Mouse (Mus musculus): ENCODE measurements around the gene Tirap.
"Not testable (repeated sequence)": the region's sequence is repeated elsewhere in the genome, so short reads cannot be mapped to it uniquely, and the experiment has no call there.

Tirap gene

DNA sequence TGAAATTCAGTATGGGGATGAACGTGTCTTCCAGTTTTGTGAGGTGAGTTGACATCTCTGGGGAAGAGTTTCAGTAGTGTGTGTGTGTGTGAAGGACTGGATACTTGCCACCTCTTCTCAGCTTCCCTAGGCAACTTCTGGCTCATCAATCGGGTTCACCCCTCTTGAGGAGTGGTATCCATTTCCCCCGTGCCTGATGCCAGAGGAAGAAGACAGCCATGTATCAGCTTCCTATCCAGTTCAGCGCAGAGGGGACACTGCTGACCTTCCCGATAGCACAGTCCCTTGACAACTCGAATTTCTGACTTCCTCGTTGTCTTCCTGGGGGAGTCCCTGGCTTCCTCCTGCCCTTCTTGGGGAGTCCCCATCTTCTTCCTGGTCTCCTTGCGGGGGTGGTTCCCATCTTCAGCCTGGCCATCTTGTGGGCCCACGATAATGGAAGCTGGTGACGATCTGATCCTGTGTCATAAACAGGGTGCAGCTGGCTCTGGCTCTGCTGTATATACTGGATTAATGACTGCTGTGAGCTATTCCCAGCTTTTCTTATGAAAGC lies 12.7 kb downstream of the Tirap start:
- DNase-seq, result peak; percentile 31

DNA sequence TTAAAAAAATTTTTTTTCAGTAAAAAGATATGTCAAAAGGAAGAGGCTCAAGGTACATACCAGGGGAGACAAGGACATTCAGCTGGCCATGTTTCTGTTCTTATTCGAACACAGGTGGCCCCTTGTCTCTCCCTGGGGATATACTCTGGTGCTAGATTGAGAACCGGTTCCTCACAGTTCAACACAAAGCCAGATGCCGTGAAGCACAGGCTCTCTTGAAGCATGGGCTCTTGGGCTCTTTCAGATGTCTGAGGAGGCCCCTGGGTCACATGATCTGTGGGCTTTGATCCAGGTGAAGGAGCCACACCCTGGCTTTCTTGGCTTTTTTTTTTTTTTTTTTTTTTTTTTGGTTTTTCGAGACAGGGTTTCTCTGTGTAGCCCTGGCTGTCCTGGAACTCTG lies 13.7 kb downstream of the Tirap start:
- DNase-seq, result no peak

DNA sequence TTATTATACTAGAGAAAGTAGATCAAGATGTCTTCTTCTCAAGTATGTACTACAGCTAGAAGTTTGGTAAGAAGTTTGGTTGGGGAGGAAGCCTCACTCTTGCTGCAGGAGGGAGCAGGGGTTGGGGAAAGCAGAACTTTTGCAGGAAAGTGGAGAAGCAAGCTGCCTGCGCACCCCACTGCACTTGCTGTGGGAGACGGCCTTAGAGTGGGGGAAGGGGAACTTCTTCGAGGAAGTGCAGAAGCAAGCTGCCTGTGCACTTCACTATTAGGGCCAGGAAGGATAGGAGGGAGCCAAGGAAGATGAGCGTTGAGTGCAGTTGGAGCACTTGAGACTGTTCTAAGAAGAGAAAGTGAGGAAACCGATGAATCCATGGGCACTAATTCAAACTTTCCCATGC lies 16.7 kb downstream of the Tirap start:
- no peak for DNase-seq

DNA sequence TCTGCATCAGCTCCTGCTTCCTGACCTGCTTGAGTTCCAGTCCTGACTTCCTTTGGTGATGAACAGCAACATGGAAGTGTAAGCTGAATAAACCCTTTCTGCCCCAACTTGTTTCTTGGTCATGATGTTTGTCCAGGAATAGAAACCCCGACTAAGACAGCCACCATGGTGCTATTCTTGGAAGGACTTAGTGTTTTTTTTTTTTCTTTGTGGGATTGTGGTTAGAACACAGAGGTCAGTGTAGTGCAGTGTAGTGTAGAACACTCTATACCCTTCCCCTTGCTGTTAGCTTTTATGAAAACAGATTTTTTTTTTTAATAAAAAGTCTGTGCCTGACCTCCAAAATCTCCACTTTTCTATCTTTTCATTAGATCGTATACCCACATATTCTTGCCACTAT lies 17.3 kb downstream of the Tirap start:
- no peak for DNase-seq

DNA sequence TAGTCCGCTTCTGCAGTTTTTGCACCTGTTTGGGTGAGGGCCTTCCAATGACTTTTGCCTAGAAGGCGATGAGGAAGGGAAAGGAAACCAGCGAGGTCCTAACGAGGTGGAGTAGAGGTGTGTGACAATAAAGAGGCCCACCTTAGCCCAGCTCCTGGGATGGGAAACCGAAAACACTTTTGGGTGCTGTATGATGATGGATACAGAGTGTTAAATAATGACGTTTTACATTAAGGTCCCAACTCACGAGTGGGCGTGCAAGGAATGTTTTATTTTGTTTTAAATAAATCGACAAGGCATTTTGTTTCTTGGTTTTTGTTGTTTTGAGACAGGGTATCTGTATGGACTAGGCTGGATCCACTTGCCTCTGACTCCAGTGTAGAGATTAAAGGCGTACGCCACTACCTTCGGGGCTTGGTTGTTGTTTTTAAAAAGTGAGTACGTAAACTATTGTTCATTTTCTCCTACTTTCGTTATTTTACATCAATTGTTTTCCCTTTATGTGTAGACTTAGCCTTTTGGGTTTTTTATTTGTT lies 23.9 kb downstream of the Tirap start:
- DNase-seq, result no peak

DNA sequence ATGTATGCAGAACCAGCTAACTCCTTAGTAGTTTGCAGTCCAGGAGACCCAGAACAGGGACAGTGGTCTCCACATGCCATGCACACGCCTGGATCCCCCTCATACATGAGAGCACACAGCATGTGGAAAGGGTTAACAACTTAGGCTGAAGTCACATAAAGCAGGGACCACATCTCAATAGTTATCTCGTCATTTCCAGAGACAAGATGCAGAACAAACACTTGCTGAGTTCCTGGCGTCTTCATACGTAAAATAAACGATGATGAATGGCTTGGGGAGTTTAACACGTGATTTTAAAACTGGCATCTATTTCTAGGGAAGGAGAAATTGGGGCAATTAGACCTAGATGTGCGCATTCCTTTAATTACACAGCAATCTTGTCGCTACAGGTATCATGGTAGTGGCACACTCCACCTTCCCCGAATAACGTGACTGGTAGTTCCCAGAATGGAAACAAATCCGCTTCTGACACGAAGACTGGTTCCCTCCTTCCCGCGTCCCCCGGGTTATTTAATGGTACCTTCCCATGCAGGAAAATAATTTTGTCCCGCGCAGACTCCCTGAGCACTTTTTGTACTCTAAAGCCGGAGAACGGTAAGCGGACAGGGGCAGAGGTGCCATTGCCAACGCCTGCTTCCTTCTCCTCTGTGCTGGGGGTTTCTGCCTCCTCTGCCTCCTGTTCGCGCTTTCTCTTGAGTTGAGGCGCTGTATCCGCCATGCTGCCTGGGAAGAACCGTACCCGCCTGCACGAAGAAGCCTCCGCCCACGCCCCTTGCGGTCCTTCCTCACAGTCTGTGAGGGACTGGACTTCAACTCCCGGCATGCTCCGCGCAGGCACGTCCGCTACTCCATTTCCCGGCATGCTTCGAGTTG lies 24.6 kb downstream of the Tirap start, which contains the start of gene Dcps:
TSS of gene Dcps (minus strand) at position 811 of the 873 bp plus-strand sequence.
- peak; percentile 97 for DNase-seq

DNA sequence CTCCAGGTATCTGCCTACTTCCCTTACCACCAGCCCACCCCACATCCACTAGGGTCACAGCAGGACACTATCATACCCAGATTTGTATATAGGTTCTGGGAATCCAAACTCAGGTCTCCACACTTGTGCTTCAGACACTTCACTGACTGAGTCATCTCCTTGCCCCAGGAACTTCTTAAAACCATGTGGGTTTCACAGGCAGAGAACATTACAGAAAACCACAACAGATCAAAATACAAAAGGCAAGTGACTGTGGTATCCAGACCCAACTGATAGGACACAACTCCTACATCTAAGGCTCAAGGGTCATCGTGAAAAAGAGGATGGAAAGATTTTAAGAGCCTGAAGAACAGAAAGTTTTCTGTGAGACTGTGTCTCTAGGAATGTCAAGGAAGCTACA lies 26.8 kb downstream of the Tirap start:
- no peak for DNase-seq

DNA sequence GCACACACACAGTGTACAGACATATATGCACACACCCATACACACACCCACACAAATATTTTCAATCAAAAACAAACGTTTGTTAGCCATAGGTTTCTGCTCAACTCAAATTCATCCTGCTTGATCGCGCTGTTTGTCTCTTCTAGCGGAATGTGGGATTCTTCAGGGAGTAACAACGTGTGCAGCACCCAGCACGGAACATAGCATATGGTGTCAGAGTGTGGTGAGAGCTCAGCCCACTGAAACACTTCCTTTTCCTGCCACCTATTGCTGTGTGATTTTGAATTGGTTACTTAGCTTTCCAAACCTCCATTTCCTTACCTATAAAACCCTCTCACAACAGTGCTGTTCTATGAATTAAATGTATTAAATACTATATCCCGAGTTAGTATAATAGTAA lies 30.0 kb downstream of the Tirap start:
- DNase-seq, result no peak

DNA sequence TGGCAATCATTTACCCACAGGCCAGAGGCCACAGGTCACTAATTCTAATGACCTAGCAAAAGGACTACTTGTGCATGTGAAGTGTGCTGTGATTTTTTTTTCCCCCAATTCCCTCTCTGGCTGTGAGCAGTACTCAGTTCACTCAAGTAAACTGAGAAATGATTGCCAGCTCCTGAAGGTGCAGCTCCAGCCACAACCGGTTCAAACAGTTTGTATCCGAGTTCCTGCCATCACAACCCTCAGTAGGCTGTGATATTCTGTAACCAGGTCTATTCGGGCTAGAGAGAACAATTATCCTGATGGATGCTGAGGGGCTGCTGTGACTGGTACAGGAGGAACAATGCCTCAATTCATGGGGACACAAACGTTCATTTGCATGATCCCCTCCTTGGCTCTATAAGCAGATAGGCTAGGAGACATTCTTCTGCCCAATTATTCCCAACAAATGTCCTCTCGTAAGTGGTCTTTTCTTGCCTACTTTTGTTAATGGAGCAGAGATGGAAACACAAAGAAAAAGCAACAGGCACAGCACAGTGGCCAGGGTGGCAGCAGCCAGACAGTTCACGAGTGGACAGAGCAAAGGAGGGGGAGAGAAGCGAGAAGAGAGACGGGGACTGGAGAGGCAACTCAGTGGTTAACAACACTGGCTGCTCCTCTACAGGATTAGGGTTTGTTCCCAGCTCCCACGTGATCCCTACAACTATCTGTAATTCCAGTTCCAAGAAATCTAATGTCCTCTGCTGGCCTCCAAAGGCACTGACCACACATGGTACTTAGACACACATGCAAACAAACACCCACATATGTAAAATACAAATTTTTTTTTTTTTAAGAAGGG lies 33.1 kb downstream of the Tirap start:
- DNase-seq, result no peak

DNA sequence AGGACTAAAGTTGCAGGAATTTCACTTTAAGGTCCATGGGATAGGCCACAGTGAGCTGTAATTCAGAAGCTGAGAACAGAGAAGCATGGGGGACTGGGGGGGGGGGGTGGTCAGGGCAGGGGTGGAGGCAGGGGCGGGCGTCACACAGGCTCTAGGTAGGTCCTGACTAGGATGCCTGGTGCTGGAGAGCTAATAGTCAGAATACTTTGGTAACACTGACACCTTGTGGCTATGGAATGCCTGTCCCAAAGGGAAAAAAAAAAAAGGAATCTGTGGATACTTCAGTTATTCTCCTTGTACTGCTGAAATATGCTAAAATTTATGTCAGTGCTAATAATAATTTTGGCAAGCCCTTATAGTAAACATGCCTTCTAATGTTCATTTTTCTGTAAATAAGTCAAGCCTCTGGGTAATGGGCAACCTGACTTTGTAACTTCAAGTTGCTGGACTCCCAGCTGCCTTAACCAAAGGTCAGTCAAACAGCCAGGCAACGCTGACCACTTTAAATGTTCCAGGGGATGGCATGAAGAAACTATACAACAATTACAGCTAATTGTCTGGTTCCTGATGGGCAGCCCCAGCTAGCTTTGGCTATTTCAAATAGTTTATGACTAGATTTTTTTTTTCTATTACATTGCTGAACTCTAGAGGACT lies 33.8 kb downstream of the Tirap start:
- peak; percentile 65 for DNase-seq

DNA sequence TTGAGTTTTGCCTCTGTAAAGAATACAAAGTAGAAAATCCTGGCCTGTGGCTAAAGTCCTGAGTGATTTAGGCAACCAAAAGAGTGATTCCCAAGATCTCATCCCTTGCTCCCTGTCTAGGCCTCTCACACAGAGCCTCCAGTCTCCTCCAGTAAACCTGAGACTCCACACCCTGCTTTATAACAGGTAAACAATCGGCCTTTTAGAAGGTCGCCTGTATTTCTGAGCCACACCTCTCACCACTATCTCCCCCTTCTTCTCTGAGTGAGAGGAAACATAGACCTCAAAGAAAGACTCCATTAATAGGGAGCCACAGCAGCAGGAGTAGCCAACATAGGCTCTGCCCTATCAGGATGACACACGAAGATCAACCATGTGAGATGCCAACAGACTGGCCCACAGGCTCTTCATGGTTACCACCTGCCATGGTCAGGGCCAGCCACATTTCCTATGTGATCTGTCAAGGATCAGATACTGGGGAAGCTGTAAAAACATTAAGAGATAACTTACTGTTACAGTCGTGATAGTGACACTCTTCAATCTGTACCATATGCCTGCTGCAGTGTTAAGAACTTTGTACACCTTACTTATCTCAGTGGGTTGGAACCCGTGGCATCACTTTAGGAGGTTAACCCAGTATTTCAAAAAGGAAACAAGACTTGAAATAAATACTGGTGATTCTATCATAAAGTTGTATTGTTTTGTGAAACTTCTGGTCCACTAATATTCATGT lies 35.8 kb downstream of the Tirap start:
- no peak for DNase-seq

DNA sequence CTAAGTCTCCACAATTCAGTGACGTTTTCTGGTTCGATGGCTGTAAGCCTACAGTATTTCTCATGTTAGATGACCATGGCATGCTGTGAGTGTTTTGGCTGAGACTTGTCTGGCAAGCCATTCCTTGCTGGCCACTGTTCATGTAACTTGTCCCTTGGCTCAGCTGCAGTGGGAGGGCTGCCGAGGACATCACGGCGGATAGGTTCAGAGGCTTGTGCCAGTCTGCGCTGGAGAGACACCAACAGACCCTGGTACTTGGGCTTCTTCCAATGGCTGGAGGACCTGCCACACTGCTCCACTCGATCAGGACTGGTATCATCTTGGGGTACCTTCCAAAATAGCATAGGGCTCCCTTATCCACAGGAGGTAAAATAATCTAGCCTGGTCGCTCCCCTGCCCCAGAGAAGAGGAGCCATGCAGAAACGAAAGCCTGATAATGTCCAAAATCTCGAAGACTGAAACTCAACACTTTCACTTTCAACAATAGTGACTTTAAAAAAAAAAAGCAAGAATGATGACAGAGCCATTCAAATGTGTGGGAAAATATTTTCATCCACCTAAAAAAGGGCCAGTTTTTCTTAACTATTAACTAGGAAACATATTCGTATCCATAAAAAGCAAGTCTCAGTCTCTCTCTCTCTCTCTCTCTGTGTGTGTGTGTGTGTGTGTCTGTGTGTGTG lies 36.9 kb downstream of the Tirap start:
- DNase-seq, result peak; percentile 73

DNA sequence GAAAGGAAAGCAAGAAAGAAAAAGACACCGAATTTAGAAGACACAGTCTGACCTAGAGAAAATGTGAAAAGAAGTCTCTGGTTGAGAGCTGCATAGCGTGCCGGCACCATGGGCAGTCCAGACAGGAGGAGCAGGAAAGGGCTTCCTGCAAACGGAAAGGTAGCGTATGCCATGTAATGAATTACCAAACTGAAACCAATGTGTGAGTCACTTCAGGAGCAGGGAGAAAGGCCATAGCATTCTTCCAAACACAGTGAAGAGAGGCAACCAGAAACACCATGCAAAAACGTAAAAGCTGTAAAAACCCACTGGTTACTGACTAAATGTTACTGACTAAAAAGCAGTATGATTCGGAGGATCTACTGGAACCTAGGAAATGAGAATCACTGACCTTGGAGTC lies 38.4 kb downstream of the Tirap start:
- DNase-seq, result no peak

DNA sequence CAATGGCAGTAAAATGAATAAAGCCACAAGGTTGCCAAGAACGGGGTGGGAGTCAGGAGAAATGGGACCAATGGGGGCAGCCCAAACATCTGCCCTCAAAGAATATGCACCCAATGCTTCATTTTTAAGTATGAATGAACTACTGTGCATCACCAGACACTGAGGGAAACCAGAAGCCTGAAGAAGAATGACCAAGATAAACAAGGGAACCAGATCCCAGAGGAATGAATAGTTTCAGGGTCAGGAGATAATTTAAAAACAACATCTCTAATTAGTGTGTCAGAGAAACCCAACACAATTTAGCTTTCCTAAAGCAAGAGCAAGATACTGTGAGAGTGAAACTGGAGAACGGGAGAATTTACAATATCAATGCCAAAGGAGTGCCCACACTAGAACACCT lies 39.4 kb downstream of the Tirap start:
- no peak for DNase-seq

DNA sequence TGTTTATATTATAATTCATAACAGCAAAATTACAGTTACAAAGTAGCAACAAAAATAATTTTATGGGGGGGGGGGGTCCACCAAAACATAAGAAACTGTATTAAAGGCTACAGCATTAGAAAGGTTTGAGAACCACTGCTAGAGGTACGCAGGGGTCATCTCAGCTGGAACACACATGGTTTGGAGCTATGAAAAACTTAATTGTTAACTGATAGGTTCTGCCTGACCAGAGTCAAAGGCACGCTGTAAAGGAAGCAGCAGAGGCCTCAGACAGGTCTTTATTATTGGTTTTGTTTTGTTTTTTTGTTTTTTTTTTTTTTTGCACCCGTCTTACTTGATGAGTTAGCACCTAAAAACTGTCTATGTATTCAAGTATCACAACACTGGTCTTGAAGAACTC lies 41.6 kb downstream of the Tirap start:
- DNase-seq, result no peak

DNA sequence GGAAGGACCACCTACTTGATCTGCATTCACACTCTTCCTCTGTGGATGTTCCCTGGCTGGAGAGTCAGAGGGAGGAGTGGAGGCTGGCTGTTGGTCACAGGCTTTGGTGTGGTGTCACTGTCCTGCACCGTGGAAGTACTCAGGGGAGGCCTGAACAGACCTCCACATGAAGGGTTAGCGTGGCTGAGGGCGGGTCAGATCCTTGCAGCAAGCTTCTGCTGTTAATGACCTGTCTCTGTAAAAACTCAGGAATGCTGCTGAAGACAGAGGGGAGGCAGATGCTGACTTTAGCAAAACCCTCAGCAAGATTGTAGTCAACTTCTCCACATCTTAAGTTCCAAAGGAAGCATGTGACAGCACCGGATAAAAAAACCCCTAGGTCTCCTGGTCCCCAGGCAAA lies 43.2 kb downstream of the Tirap start:
- DNase-seq, result peak; percentile 46

DNA sequence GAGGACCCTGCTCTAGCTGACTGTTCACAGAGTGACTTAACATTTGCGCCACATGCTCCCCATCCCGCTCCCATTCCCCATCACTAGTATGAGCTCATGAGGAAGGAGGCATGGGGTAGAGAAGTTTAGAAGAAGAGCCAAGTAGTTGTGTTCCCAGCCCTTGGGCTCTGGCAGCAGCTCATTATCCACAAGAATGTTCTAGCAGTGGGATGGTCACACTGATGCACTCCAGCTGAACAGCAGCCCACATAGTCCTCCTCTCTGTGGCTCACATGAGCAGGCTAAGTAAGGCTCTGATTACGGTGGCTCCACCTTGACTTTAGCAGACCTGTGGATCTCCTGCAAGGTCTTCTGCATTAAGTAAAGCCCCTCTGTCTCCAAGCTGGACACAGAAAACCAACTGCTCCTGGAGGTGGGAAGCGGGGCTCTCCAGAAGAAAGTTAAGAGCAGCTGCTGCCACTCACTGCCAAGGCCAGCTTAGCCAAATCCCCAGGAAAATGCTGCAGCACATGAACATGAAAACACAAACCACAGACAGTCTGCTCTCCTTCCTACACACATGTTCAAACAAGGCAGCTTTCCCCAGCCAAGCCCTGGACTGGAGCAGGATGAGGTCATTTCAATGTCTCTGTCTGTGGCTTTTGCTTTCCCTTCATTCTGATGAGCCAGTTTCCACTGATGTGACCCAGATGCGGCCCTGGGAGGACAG lies 43.9 kb downstream of the Tirap start:
- DNase-seq, result peak; percentile 80

DNA sequence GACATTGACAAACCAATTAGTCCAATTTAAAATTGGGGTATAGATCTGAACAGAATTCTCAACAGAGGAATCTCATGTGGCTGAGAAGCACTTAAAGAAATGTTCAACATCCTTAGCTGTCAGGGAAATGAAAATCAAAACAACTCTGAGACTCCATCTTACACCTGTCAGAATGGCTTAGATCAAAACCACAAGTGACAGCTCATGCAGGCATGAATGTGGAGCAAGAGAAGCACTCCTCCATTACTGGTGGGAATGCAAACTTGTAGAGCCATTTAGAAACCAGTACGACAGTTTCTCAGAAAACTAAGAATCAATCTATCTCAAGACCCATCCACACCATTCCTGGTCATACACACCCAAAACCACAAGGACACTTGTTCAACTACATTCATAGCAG lies 47.2 kb downstream of the Tirap start:
- no peak for DNase-seq

DNA sequence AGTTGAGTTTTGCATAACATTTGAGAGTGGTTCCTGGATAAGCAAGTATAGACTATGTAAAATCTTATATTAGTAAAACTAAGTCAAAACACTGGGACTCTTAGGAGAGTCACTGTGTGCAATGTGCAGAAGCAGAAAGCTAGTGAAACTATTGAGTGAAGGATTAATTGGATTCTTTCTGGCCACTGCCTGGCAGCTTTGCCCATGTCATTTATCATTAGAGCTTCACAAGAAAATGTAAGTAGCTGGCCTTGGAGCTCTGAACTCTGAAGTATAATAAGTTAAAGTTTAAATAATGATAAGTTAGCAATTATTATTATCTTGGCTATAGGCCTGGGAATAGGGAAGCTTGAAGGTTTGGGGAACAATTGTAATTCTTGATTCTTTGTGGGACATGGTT lies 51.3 kb downstream of the Tirap start:
- DNase-seq, result not testable (repeated sequence)

DNA sequence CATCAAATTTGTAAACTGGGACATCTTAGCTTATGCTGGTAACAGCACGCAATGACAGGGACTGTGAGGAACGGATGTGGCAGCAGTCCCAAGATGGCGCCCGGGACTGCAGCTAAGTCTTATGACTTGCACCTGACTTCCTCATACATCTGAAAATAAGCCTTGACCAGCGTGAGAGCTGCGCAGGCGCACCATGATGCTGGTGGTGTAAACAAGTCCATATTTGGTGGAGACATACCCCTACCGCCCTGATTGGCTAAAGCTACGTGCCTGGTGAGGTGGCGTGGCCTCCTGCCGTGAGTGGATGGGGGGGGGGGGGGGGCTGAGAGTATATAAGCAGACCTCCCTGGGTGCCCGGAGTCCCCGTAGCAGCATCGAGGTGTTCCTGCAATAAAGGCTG lies 52.8 kb downstream of the Tirap start:
- DNase-seq, result not testable (repeated sequence)

DNA sequence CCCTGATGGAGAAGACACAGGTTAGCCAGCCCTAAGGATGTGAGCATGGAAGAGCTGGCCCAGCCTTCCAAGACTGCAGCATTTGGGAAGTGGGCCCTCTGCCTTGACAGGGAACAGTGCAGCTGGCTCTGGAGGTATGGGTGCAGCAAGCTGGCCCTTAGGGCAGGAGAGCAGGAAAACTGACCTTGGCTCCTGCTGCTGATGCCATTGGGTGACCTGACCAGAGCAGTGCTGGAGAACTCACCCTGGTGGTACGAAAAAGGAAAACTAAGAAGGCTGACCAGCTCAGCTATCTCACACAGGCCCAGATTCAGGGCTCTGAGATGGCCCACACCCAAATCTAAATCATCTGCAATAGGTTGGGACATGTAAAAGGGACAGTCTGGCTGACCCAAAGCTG lies 54.3 kb downstream of the Tirap start:
- no peak for DNase-seq

Data from lung, postnatal 10 days (tissue).